Mouse (Mus musculus): Measurements from ENCODE around the gene Ksr1.

DNA sequence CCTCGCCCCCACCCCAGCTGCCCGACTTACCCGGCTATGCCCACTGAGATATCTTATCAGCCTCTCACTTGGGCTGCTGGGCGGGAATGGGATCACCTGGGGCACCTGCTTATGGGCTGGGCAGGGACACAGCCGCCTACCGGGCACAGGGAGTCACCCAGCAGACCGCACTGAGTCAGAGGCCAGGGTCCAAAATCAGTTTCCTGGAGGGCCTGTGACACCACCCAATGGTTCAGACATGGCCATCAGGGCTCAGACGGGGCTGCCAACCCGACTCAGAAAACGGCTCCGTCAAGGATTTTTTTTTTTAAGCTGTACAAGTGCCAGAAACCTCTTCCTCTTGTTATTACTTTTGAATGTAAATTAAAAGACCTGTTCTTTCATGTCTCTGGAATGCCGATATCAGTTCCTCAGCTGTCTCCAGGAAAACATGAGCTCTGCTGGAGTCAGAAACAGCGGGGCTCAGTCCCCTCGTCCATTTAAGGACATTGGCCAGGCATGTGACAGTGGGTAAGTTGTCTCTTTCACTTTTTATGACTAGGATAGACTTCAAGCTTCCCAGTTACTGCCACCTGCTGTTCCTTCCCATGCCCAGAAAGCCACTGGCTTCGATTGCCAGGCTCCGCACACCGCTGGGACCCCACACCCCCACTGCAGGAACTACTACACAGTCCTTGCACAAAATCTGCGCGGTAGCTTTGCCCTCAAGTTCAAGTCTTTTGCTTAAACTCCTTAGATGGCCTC, 33.5 kb downstream of the Ksr1 start:
- TF ChIP-seq POLR2A (IDR thresholded peaks at IDR 0.05; ENCODE audit: borderline replicate concordance, extremely low read depth, low read depth, low read length), result no peak
- TF ChIP-seq CTCF (IDR thresholded peaks at IDR 0.05; ENCODE audit: insufficient read depth, low read length), result peak; percentile 42

Data from lung, adult 2 months (tissue).